Mouse (Mus musculus): ENCODE measurements at regions not wholly inside any gene's neighbourhood (a gene's known extent, or its start where the extent isn't known, plus 50 kb on each side); places are given as distances from the start of the nearest gene placed in this dataset.

GRCm38 (mm10) chr4:45600520-45600919, 68.2 kb upstream of the Shb start:
- 0 out of 2 replicates have a peak, but pooled peaks cover 3% of the 10 kb centered on the region for H3K4me1 ChIP-seq (replicated peaks; ENCODE audit: low read depth, low read length)
- no peaks in the 10 kb centered on the region for H3K36me3 ChIP-seq (ENCODE audit: insufficient read depth, low read length)
- TF ChIP-seq NANOG (IDR thresholded peaks at IDR 0.05; ENCODE audit: borderline replicate concordance, low read length), result no peak
- TF ChIP-seq CTCF (conservative IDR thresholded peaks at IDR 0.05; ENCODE audit: low read length), result no peak
- TF ChIP-seq POU5F1 (IDR thresholded peaks at IDR 0.05; ENCODE audit: borderline replicate concordance, low read length), result no peak
- no peaks in the 10 kb centered on the region for H3K9me3 ChIP-seq (ENCODE audit: low read length)
- no peak overlapping the region for H3K4me3 ChIP-seq (replicated peaks; ENCODE audit: low read length)
- H3K27me3 ChIP-seq (ENCODE audit: insufficient read depth, low read length), result peaks cover 22% of the 10 kb centered on the region

GRCm38 (mm10) chr4:45593435-45593991, 61.2 kb upstream of the Shb start:
- no peak for TF ChIP-seq POU5F1 (IDR thresholded peaks at IDR 0.05; ENCODE audit: borderline replicate concordance, low read length)
- TF ChIP-seq CTCF (conservative IDR thresholded peaks at IDR 0.05; ENCODE audit: low read length), result peak; percentile 26
- TF ChIP-seq NANOG (IDR thresholded peaks at IDR 0.05; ENCODE audit: borderline replicate concordance, low read length), result no peak
- no peaks in the 10 kb centered on the region for H3K36me3 ChIP-seq (ENCODE audit: insufficient read depth, low read length)
- peaks cover 47% of the 10 kb centered on the region for H3K4me1 ChIP-seq (replicated peaks; ENCODE audit: low read depth, low read length)
- no peak overlapping the region for H3K4me3 ChIP-seq (replicated peaks; ENCODE audit: low read length)
- H3K9me3 ChIP-seq (ENCODE audit: low read length), result no peaks in the 10 kb centered on the region
- peaks cover 15% of the 10 kb centered on the region for H3K27me3 ChIP-seq (ENCODE audit: insufficient read depth, low read length)

GRCm38 (mm10) chr4:45592766-45593165, 60.5 kb upstream of the Shb start:
- TF ChIP-seq NANOG (IDR thresholded peaks at IDR 0.05; ENCODE audit: borderline replicate concordance, low read length) (no peak), CTCF (conservative IDR thresholded peaks at IDR 0.05; ENCODE audit: low read length) (no peak), POU5F1 (IDR thresholded peaks at IDR 0.05; ENCODE audit: borderline replicate concordance, low read length) (no peak)
- H3K27me3 ChIP-seq (ENCODE audit: insufficient read depth, low read length), result peaks cover 17% of the 10 kb centered on the region
- H3K36me3 ChIP-seq (ENCODE audit: insufficient read depth, low read length), result no peaks in the 10 kb centered on the region
- H3K9me3 ChIP-seq (ENCODE audit: low read length), result 0 out of 2 replicates have a peak, but pooled peaks cover under 1% of the 10 kb centered on the region
- H3K4me3 ChIP-seq (replicated peaks; ENCODE audit: low read length), result no peak overlapping the region
- H3K4me1 ChIP-seq (replicated peaks; ENCODE audit: low read depth, low read length), result peaks cover 55% of the 10 kb centered on the region

- H3K27me3 ChIP-seq (ENCODE audit: insufficient read depth, low read length), result peaks cover 22% of the 10 kb centered on the region
- H3K9me3 ChIP-seq (ENCODE audit: low read length), result 0 out of 2 replicates have a peak, but pooled peaks cover 6% of the 10 kb centered on the region
- H3K36me3 ChIP-seq (ENCODE audit: insufficient read depth, low read length), result no peaks in the 10 kb centered on the region
- H3K4me3 ChIP-seq (replicated peaks; ENCODE audit: low read length), result peak overlapping the region; percentile 77
- TF ChIP-seq CTCF (conservative IDR thresholded peaks at IDR 0.05; ENCODE audit: low read length), result no peak
- no peak; the same call in 1 of the 2 replicates for TF ChIP-seq NANOG (IDR thresholded peaks at IDR 0.05; ENCODE audit: borderline replicate concordance, low read length)
- TF ChIP-seq POU5F1 (IDR thresholded peaks at IDR 0.05; ENCODE audit: borderline replicate concordance, low read length), result no peak; the same call in 1 of the 2 replicates
- peaks cover 66% of the 10 kb centered on the region for H3K4me1 ChIP-seq (replicated peaks; ENCODE audit: low read depth, low read length)
Measured at GRCm38 (mm10) chr4:45591405-45592315, 59.4 kb upstream of the Shb start.

- H3K27me3 ChIP-seq (ENCODE audit: insufficient read depth, low read length), result peaks cover 31% of the 10 kb centered on the region
- TF ChIP-seq CTCF (conservative IDR thresholded peaks at IDR 0.05; ENCODE audit: low read length) (no peak), POU5F1 (IDR thresholded peaks at IDR 0.05; ENCODE audit: borderline replicate concordance, low read length) (no peak), NANOG (IDR thresholded peaks at IDR 0.05; ENCODE audit: borderline replicate concordance, low read length) (no peak; the same call in 1 of the 2 replicates)
Measured at GRCm38 (mm10) chr4:45590836-45591235, 58.6 kb upstream of the Shb start.

GRCm38 (mm10) chr4:45588322-45588721, 56.1 kb upstream of the Shb start:
- H3K36me3 ChIP-seq (ENCODE audit: insufficient read depth, low read length), result no peaks in the 10 kb centered on the region
- peaks cover 53% of the 10 kb centered on the region for H3K27me3 ChIP-seq (ENCODE audit: insufficient read depth, low read length)
- no peak for TF ChIP-seq NANOG (IDR thresholded peaks at IDR 0.05; ENCODE audit: borderline replicate concordance, low read length)
- TF ChIP-seq CTCF (conservative IDR thresholded peaks at IDR 0.05; ENCODE audit: low read length), result no peak
- TF ChIP-seq POU5F1 (IDR thresholded peaks at IDR 0.05; ENCODE audit: borderline replicate concordance, low read length), result no peak
- 0 out of 2 replicates have a peak, but pooled peaks cover 6% of the 10 kb centered on the region for H3K9me3 ChIP-seq (ENCODE audit: low read length)
- H3K4me1 ChIP-seq (replicated peaks; ENCODE audit: low read depth, low read length), result peaks cover 90% of the 10 kb centered on the region
- H3K4me3 ChIP-seq (replicated peaks; ENCODE audit: low read length), result 0 out of 2 replicates have a peak overlapping the region, but pooled peaks have one; percentile 3

More at GRCm38 (mm10) chr4:45590836-45591235, 58.6 kb upstream of the Shb start:
- Histone ChIP-seq H3K4me1 (replicated peaks; ENCODE audit: low read depth, low read length) (peaks cover 74% of the 10 kb centered on the region), H3K36me3 (ENCODE audit: insufficient read depth, low read length) (no peaks in the 10 kb centered on the region), H3K4me3 (replicated peaks; ENCODE audit: low read length) (peak overlapping the region; percentile 77), H3K9me3 (ENCODE audit: low read length) (0 out of 2 replicates have a peak, but pooled peaks cover 6% of the 10 kb centered on the region)

- Histone ChIP-seq H3K27me3 (ENCODE audit: insufficient read depth, low read length) (peaks cover 53% of the 10 kb centered on the region), H3K9me3 (ENCODE audit: low read length) (0 out of 2 replicates have a peak, but pooled peaks cover 6% of the 10 kb centered on the region), H3K36me3 (ENCODE audit: insufficient read depth, low read length) (no peaks in the 10 kb centered on the region), H3K4me1 (replicated peaks; ENCODE audit: low read depth, low read length) (peaks cover 81% of the 10 kb centered on the region), H3K4me3 (replicated peaks; ENCODE audit: low read length) (no peak overlapping the region)
- no peak for TF ChIP-seq POU5F1 (IDR thresholded peaks at IDR 0.05; ENCODE audit: borderline replicate concordance, low read length)
- TF ChIP-seq NANOG (IDR thresholded peaks at IDR 0.05; ENCODE audit: borderline replicate concordance, low read length), result no peak
- no peak; the same call in 1 of the 2 replicates for TF ChIP-seq CTCF (conservative IDR thresholded peaks at IDR 0.05; ENCODE audit: low read length)
Measured at GRCm38 (mm10) chr4:45587202-45587601, 54.9 kb upstream of the Shb start.

GRCm38 (mm10) chr4:45586310-45586709, 54.0 kb upstream of the Shb start:
- TF ChIP-seq CTCF (conservative IDR thresholded peaks at IDR 0.05; ENCODE audit: low read length) (no peak), NANOG (IDR thresholded peaks at IDR 0.05; ENCODE audit: borderline replicate concordance, low read length) (no peak), POU5F1 (IDR thresholded peaks at IDR 0.05; ENCODE audit: borderline replicate concordance, low read length) (no peak)
- no peaks in the 10 kb centered on the region for H3K36me3 ChIP-seq (ENCODE audit: insufficient read depth, low read length)
- H3K9me3 ChIP-seq (ENCODE audit: low read length), result 0 out of 2 replicates have a peak, but pooled peaks cover 6% of the 10 kb centered on the region
- H3K27me3 ChIP-seq (ENCODE audit: insufficient read depth, low read length), result peaks cover 53% of the 10 kb centered on the region
- H3K4me1 ChIP-seq (replicated peaks; ENCODE audit: low read depth, low read length), result peaks cover 74% of the 10 kb centered on the region
- H3K4me3 ChIP-seq (replicated peaks; ENCODE audit: low read length), result no peak overlapping the region
